Mouse (Mus musculus) hindbrain, embryonic 13.5 days (tissue): ENCODE data around the gene Crispld2. TPM values are rescaled to one million over a fixed set of nuclear protein-coding genes. Genes with fewer than 3 reads are reported as not detected.
A peak's percentile ranks its signal among the peaks of the same experiment; 100 is the strongest.

ENCODE experiments used
- ATAC-seq: fragments of 200-750 bp; cut with Nextera tagmentation; 2 replicates; pipeline ENCODE4 v1.8.0; 2017; ENCODE audit warnings: moderate TSS enrichment; ENCODE audit not compliant: low FRiP score
- H3K27ac ChIP-seq: fragments of 300-500 bp; sonication (generic); 2 replicates; pipeline ENCODE4 v1.5.1; 2015; ENCODE audit warnings: inconsistent platforms, mild to moderate bottlenecking, moderate library complexity
- H3K27me3 ChIP-seq: fragments of 300-500 bp; sonication (generic); 2 replicates; pipeline ENCODE4 v1.6.1; 2015; ENCODE audit warnings: mild to moderate bottlenecking, inconsistent platforms
- H3K36me3 ChIP-seq: fragments of 300-500 bp; sonication (generic); 2 replicates; pipeline ENCODE4 v1.6.1; 2015; ENCODE audit warnings: mild to moderate bottlenecking, inconsistent platforms
- H3K4me1 ChIP-seq: fragments of 300-500 bp; sonication (generic); replicated peaks from 2 replicates; pipeline ENCODE4 v1.6.1; 2015; ENCODE audit warnings: inconsistent platforms
- H3K4me2 ChIP-seq: fragments of 300-500 bp; sonication (generic); 2 replicates; pipeline ENCODE4 v1.6.1; 2015; ENCODE audit warnings: inconsistent platforms, mild to moderate bottlenecking, moderate library complexity
- H3K4me3 ChIP-seq: fragments of 300-500 bp; sonication (generic); 2 replicates; pipeline ENCODE4 v1.5.1; 2015; ENCODE audit warnings: mild to moderate bottlenecking, inconsistent platforms
- H3K9ac ChIP-seq: fragments of 300-500 bp; sonication (generic); 2 replicates; pipeline ENCODE4 v1.6.1; 2015; ENCODE audit warnings: mild to moderate bottlenecking, inconsistent platforms
- H3K9me3 ChIP-seq: fragments of 300-500 bp; sonication (generic); 2 replicates; pipeline ENCODE4 v1.6.1; 2016; ENCODE audit warnings: inconsistent platforms
- WGBS: fragments of 180-500 bp; shearing (Covaris S2); methylation state at CpG from one replicate; pipeline ENCODE4 v1.1.7; 2015; 5-methylcytosine and 5-hydroxymethylcytosine counted together
- polyA plus RNA-seq: library from polyadenylated mRNA; unstranded; fragments of >200 nt; fragmentation: Nextera tagmentation; extraction: Ambion mirVana; gene quantifications from 2 replicates; pipeline ENCODE4 v1.2.1, GENCODE M21; 2015

Crispld2 gene
- polyA plus RNA-seq, 1 experiment from 2014 or later: 3.1 TPM

DNA sequence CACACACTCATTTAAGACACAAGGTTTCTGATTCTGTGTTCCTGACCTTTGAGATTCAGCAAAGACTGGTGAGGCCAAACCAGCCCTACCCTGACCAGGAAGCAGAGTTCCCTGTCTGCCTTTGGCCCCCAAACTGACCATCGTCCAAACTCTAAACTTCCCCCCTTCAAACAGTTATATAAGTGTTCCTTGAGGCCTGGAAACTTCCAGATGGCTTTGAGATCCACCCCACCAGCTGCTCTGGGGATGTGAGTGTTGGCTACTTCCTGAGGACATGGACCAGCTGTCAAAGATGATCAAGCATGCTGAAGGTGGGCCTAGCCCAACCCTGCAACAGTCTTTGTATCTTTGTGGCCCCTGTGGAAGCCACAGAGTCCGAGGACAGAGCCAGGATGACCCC is 64.8 kb downstream of the Crispld2 start:
- peaks cover 5% of the 10 kb centered on the region; the same call in 1 of the 2 replicates for H3K9me3 ChIP-seq
- no peak overlapping the region for H3K9ac ChIP-seq
- H3K4me2 ChIP-seq: no peak overlapping the region
- no peaks in the 10 kb centered on the region for H3K4me1 ChIP-seq
- no peak overlapping the region for H3K4me3 ChIP-seq
- WGBS: 80% methylated on average over 2 of the region's 2 CpGs
- no peak for ATAC-seq
- no peak overlapping the region for H3K27ac ChIP-seq
- H3K27me3 ChIP-seq: no peaks in the 10 kb centered on the region
- no peaks in the 10 kb centered on the region for H3K36me3 ChIP-seq

DNA sequence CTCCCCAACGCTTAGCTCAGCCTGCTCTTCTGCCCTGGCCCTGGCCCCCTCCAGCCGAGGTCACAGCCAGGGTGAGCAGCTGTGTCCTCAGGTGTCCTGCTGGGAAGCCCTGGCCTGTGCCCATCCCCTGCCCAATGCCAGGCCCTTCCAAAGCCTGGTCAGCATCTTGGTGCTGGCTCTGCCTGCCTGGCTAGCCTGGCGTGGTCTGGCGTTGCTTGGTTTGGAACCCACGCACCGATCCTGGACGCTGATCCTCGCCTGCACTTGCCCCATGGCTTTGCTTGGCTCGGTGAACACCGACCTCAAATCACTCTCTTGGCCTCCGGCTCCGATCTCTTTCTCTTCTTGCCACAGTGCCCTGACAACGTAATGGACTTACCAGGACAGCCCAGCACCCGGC is 70.5 kb downstream of the Crispld2 start:
- WGBS: 91% methylated on average over 14 of the region's 14 CpGs
- H3K36me3 ChIP-seq: no peaks in the 10 kb centered on the region
- H3K4me2 ChIP-seq: no peak overlapping the region
- H3K9me3 ChIP-seq: no peaks in the 10 kb centered on the region
- H3K9ac ChIP-seq: no peak overlapping the region
- H3K4me1 ChIP-seq: no peaks in the 10 kb centered on the region
- H3K27me3 ChIP-seq: no peaks in the 10 kb centered on the region
- H3K27ac ChIP-seq: no peak overlapping the region
- no peak for ATAC-seq
- no peak overlapping the region for H3K4me3 ChIP-seq

DNA sequence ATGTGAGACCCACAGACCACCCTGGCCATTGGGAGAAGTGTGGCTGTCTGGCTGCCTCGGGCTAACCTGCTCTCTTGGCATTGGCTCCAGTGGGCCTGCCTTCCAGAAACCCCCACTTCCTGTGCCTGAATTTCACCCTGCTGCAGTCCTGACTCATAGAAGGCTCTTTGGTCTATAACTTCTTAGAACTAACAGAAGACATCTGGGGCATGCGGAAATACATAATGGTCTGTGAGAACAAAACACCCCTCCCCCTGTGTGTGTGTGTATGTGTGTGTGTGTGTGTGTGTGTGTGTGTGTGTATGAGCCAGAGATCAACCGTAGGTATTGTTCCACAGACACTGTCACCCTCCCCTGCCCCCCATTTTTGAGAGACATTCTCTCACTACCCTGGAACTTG is 71.1 kb downstream of the Crispld2 start:
- 80% methylated on average over 3 of the region's 3 CpGs for WGBS
- Histone ChIP-seq H3K9ac (no peak overlapping the region), H3K4me1 (0 out of 2 replicates have a peak, but pooled peaks cover 5% of the 10 kb centered on the region), H3K27me3 (no peaks in the 10 kb centered on the region), H3K36me3 (no peaks in the 10 kb centered on the region), H3K4me3 (no peak overlapping the region), H3K4me2 (no peak overlapping the region), H3K27ac (no peak overlapping the region), H3K9me3 (no peaks in the 10 kb centered on the region)
- ATAC-seq: no peak

DNA sequence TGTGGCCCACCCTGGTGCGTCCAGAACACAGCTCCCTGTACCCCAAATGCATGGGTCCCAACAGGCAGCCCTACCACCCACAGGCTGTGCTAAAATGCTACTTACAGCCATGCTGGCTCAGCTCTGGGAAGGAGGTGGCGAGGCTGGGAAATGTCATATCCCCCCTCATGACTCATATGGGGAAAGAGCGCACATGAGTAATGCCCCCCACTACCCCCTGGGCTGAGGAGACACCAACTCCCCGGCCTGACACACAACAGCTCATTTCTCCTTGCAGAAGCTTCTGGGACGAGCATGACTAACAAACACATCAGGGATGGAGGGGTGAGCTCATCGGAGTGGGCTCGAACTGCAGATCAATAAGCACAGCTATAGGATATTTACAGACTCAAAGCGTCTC is 73.4 kb downstream of the Crispld2 start:
- Histone ChIP-seq H3K36me3 (no peaks in the 10 kb centered on the region), H3K27me3 (no peaks in the 10 kb centered on the region), H3K9ac (no peak overlapping the region), H3K4me2 (no peak overlapping the region), H3K27ac (no peak overlapping the region), H3K9me3 (no peaks in the 10 kb centered on the region), H3K4me3 (no peak overlapping the region), H3K4me1 (0 out of 2 replicates have a peak, but pooled peaks cover 6% of the 10 kb centered on the region)
- WGBS: 96% methylated on average over 8 of the region's 8 CpGs
- ATAC-seq: no peak

DNA sequence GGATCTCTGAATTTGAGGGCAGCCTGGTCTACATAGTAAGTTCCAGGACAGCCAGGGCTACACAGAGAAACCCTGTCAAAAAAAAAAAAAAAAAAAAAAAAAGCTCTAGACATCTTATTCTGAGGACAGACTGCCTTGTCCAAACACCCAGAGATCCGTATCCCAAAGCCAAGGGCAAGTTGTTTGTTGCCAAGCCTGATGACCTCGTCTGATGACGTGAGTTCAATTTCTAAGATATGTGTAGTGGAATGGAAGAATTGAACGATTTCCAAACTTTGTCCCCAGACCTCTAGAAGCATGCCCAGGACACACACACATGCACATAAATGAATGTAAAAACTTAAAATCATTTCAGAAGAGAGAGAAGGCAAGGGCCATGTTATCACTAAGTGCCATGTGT is 74.0 kb downstream of the Crispld2 start:
- no peak overlapping the region for H3K27ac ChIP-seq
- WGBS: 93% methylated on average over 4 of the region's 4 CpGs
- ATAC-seq: no peak
- H3K27me3 ChIP-seq: no peaks in the 10 kb centered on the region
- H3K9ac ChIP-seq: no peak overlapping the region
- no peaks in the 10 kb centered on the region for H3K36me3 ChIP-seq
- no peak overlapping the region for H3K4me2 ChIP-seq
- H3K4me1 ChIP-seq: 0 out of 2 replicates have a peak, but pooled peaks cover 6% of the 10 kb centered on the region
- no peaks in the 10 kb centered on the region for H3K9me3 ChIP-seq
- H3K4me3 ChIP-seq: no peak overlapping the region

DNA sequence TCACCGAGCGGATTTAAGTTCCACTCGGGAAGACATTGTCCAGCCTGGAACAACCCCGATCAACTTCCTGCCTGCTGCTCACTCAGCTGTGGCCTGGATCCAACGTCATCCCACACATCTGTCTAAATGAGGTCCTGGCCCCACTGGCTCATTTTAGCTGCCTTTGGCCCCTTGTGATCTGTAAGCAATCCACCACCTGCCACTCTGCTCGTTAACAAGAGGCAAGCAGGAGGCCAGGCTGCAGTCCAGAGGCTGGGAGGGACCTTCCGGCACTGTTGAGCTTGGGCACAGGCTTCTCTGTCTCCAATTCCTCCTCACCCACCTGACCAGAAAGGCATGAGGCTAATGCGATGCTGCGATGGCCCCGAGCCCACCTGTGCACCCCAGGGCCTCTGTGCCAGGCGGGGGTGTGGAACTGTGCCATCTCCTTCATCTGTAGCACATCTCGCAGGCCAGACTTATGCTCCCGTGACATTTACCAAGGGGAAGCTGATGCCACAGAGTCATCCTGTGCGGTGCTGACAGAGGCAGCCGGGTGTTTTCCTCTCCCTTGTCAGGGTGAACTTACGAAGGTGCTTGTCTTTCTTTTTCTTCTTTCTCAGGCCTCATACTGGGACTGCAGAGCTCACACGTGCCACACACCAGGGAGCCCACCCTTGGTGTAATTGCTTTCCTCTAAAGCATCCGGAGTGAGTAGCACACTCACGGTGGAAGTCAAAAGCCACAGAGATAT is 75.9 kb downstream of the Crispld2 start:
- H3K36me3 ChIP-seq: no peaks in the 10 kb centered on the region
- 0 out of 2 replicates have a peak, but pooled peaks cover 6% of the 10 kb centered on the region for H3K4me1 ChIP-seq
- WGBS: 60% methylated on average over 19 of the region's 19 CpGs
- ATAC-seq: no peak
- no peak overlapping the region for H3K27ac ChIP-seq
- no peak overlapping the region for H3K4me3 ChIP-seq
- no peak overlapping the region for H3K9ac ChIP-seq
- H3K4me2 ChIP-seq: no peak overlapping the region
- H3K9me3 ChIP-seq: no peaks in the 10 kb centered on the region
- H3K27me3 ChIP-seq: no peaks in the 10 kb centered on the region

DNA sequence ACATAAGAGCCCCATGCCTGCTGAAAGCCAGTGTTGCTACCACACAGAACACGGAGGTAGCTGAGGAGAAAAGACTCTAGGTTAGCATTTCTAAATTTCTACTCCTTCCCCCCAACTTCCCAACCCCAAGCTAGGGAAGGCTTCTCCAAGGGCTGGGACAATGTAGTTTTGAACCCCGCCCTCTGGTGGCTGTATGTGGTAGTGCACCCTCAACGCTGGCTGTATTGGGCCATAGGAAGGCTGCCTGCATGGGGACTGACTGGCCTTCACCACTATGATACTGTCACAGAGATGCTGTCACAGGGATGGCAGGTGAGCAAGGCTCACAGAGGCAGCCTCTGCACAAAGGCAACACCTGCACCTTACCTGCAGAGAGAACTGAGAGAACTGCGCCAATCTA is 79.4 kb downstream of the Crispld2 start:
- Histone ChIP-seq H3K27ac (no peak overlapping the region), H3K36me3 (no peaks in the 10 kb centered on the region), H3K9me3 (no peaks in the 10 kb centered on the region), H3K4me3 (no peak overlapping the region), H3K4me2 (no peak overlapping the region), H3K27me3 (0 out of 2 replicates have a peak, but pooled peaks cover 2% of the 10 kb centered on the region), H3K9ac (no peak overlapping the region), H3K4me1 (peaks cover 14% of the 10 kb centered on the region; the same call in 1 of the 2 replicates)
- 28% methylated on average over 4 of the region's 4 CpGs for WGBS
- ATAC-seq: peak; percentile 71

DNA sequence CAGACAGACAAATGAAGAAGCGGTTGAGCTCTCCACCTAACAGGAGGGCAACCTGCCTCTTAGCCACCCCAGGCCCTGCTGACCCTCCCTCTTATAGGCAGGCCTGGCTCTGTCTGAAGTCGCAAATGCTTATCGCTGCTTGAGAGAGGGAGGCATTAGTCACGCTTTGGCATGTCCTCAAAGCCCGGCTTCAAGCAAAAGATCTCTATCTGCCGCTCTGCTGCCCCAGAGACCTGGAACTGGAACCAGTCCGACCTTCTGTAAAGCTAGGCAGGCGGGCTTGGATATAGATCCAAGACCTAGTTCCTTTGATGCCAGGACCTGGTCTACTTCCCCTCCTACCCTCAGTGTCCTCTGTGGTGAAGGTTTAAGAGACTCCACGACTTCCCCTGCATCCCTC is 80.0 kb downstream of the Crispld2 start:
- 60% methylated on average over 9 of the region's 9 CpGs for WGBS
- Histone ChIP-seq H3K9ac (no peak overlapping the region), H3K4me1 (peaks cover 14% of the 10 kb centered on the region; the same call in 1 of the 2 replicates), H3K27me3 (0 out of 2 replicates have a peak, but pooled peaks cover 2% of the 10 kb centered on the region), H3K36me3 (no peaks in the 10 kb centered on the region), H3K9me3 (no peaks in the 10 kb centered on the region), H3K4me3 (no peak overlapping the region), H3K27ac (no peak overlapping the region), H3K4me2 (no peak overlapping the region)
- no peak for ATAC-seq

DNA sequence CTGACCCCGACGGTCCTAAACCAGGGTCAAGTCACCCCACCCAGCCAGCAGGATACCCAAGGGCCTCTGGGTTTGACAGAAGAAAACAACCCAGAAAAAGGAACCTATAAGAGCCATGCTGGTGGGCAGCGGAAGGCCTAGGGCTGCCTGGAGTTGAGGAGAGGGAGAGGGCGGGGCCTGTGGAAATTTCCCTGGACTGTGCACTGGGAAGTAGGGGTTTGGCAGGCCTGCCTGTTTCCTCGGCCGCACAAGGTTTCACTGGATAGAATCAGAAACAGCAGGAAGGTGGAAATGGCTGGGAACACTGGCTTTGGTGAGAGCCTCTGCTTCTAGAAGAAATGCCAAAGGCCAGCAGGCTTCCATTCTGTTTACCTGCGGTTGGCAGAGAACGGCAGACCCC is 80.6 kb downstream of the Crispld2 start:
- WGBS: 78% methylated on average over 8 of the region's 8 CpGs
- Histone ChIP-seq H3K4me1 (peaks cover 14% of the 10 kb centered on the region; the same call in 1 of the 2 replicates), H3K9ac (no peak overlapping the region), H3K27ac (no peak overlapping the region), H3K36me3 (no peaks in the 10 kb centered on the region), H3K4me2 (no peak overlapping the region), H3K27me3 (0 out of 2 replicates have a peak, but pooled peaks cover 2% of the 10 kb centered on the region), H3K4me3 (no peak overlapping the region), H3K9me3 (no peaks in the 10 kb centered on the region)
- ATAC-seq: no peak

DNA sequence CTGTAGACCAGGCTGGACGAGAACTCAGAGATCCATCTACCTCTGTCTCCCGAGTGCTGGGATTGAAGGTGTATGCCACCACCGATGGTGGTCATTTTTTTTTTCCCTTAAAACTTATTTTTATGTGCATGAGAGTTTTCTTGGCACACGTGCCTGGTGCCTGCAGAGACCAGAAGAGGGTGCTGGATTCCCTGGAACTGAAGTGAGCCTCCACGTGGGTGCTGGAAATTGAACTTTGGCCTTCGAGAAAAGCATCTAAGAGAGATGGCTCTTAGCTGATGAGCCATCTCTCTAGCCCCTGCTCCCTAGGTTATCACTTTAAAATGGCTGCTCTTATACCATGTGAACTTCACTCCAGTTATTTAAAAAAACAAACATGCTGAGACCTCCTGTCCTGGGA is 82.3 kb downstream of the Crispld2 start:
- WGBS: 81% methylated on average over 6 of the region's 6 CpGs
- H3K4me3 ChIP-seq: no peak overlapping the region
- peaks cover 8% of the 10 kb centered on the region; the same call in 1 of the 2 replicates for H3K4me1 ChIP-seq
- no peaks in the 10 kb centered on the region for H3K36me3 ChIP-seq
- no peak overlapping the region for H3K4me2 ChIP-seq
- no peak overlapping the region for H3K9ac ChIP-seq
- no peaks in the 10 kb centered on the region for H3K9me3 ChIP-seq
- no peak for ATAC-seq
- H3K27ac ChIP-seq: no peak overlapping the region
- H3K27me3 ChIP-seq: 0 out of 2 replicates have a peak, but pooled peaks cover 2% of the 10 kb centered on the region

DNA sequence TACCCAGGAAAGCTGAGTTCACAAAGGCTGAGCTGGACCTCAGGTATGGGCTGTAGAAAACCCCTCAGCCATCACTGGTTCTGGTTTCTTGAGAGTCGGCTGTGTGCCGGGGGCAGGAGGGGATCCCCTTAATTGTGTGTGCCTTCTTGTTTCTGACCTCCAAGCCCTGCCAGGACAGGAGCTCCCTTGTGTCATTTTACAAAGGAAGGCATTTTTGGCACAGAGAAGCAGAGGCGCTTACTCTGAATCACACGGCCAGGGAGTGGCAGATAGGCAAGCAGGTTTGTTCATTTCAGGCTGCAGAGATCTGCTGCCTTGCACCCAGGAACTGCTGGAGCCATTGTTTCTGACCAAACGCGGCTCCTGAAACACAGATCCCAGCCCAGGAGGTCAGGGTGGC is 83.1 kb downstream of the Crispld2 start:
- Histone ChIP-seq H3K9me3 (no peaks in the 10 kb centered on the region), H3K36me3 (peaks cover 8% of the 10 kb centered on the region; the same call in 1 of the 2 replicates), H3K9ac (peak overlapping the region; percentile 51; the same call in 1 of the 2 replicates), H3K4me3 (no peak overlapping the region), H3K27me3 (0 out of 2 replicates have a peak, but pooled peaks cover 2% of the 10 kb centered on the region), H3K27ac (no peak overlapping the region), H3K4me2 (no peak overlapping the region), H3K4me1 (peaks cover 8% of the 10 kb centered on the region; the same call in 1 of the 2 replicates)
- no peak for ATAC-seq
- 49% methylated on average over 6 of the region's 6 CpGs for WGBS

DNA sequence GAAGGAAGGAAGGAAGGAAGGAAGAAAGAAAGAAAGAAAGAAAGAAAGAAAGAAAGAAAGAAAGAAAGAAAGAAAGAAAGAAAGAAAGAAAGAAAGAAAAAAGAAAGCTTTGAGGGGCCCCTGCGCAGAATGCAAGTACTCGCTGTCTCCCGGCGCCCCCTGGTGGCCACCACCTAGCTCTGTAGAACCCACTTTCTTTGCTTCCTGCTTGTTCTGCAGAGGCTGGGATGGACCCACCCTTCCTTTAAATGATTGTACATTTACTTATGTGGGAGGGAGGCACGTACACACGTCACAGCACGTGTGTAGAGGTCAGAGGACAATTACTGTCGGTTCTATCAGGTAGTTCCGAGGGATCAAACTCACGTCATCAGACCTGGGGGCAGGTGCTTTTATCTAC is 85.8 kb downstream of the Crispld2 start:
- H3K9me3 ChIP-seq: no peaks in the 10 kb centered on the region
- ATAC-seq: no peak

DNA sequence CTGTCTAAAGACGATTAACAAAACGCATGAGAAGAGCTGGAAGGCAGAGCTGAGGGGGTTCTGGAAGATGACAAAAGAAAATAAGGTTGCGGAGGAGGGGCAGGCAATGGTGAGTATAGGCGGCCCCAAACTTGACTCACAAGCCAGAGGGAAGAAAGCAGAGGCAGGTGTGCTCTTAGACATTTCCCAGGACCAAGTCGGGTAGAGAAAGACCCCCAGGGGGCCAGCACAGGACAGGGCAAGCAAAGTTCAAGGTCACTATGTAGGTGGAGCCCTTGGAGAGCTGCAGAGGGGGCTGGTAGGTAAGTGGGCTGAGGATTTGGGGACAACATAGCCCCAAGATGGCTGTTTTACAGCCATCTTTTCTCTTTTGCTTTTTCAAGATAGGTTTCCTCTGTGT is 87.1 kb downstream of the Crispld2 start:
- H3K9me3 ChIP-seq: no peaks in the 10 kb centered on the region
- H3K27me3 ChIP-seq: no peaks in the 10 kb centered on the region
- H3K4me1 ChIP-seq: peaks cover 8% of the 10 kb centered on the region; the same call in 1 of the 2 replicates
- H3K36me3 ChIP-seq: peaks cover 44% of the 10 kb centered on the region
- 59% methylated on average over 5 of the region's 5 CpGs for WGBS
- ATAC-seq: no peak
- H3K4me2 ChIP-seq: no peak overlapping the region
- H3K27ac ChIP-seq: no peak overlapping the region
- H3K9ac ChIP-seq: no peak overlapping the region
- no peak overlapping the region for H3K4me3 ChIP-seq

More for the DNA sequence above, 85.8 kb downstream of the Crispld2 start:
- Histone ChIP-seq H3K4me1 (peaks cover 8% of the 10 kb centered on the region; the same call in 1 of the 2 replicates), H3K27ac (no peak overlapping the region), H3K36me3 (peaks cover 35% of the 10 kb centered on the region), H3K4me3 (no peak overlapping the region), H3K27me3 (0 out of 2 replicates have a peak, but pooled peaks cover 2% of the 10 kb centered on the region), H3K9ac (no peak overlapping the region), H3K4me2 (no peak overlapping the region)
- WGBS: 20% methylated on average over 10 of the region's 10 CpGs
